Mouse (Mus musculus): ENCODE data around the gene Slc25a36.

DNA sequence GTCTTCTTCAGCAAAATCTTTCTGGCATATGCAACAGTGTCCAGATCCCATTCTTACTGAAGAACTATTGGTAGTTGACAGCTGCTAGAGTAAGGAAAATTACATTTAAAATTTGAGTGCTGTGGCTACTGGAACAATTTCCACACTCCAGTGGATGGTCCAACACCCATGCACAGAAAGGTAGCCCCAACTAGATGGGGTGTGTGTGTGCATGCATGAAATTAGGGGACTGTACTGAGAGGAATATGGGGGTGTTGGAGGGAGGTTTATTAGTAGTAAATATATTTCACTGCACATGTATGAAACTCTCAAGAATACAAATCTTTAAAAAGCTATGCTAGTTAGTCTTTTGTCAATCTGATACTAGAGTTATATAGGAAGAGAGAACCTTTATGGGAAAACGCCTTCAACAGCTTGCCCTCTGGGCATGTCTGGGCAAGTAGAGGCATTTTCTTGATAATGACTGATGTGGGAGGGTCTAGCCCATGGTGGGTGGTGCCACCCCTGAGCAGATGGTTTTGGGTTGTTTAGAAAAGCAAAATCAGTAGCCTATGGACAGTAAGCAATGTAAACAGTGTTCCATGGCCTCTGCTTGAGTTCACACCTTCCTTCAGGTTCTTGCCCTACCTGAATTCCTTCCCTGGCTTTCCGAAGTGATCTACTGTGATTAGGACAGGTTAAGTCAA is 7.4 kb downstream of the Slc25a36 start:
- TF ChIP-seq CTCF (conservative IDR thresholded peaks at IDR 0.05; ENCODE audit: low read length) (no peak), POU5F1 (IDR thresholded peaks at IDR 0.05; ENCODE audit: borderline replicate concordance, low read length) (no peak)

All from E14TG2a.4 (cell line).